Mouse (Mus musculus): ENCODE results near the gene Timm10b. TPM values are rescaled to one million over a fixed set of nuclear protein-coding genes. Genes with fewer than 3 reads are reported as not detected.
A peak's percentile ranks its signal among the peaks of the same experiment; 100 is the strongest.

The Timm10b gene
- total RNA-seq, 2 experiments from 2014 or later = 67.8 to 76.8 TPM

DNA sequence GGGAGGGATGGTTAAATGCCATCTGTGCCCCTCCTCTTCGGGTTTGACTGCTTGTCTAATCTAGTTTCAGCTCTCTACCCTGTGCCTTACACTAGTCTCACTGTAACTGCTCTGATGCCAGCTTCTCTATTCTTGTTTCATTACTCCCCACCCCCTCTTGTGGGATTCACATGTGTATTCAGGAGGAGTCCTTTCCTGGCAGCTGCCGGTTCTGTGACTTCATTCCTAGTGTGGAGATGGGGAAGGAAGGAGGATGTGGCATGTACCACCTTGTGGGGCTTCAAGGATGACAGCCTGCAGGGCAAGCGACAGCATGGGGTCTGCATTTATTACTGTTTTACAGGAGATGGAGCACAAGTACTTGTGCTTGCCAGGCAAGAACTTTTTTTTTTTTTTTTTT is 2.1 kb downstream of the Timm10b start:
- intact Hi-C loops (cut with DNase I) = loop anchor here (5.0 kb wide), 2 partner anchors 95 to 170 kb away; partner anchors contain the start of genes Ilk, Mrpl17 and Rrp8
- no peak for TF ChIP-seq CTCF (IDR thresholded peaks at IDR 0.05)
- no peak for DNase-seq (ENCODE audit: extremely low spot score in 1 of 2, low spot score in 2 of 2)
- Histone ChIP-seq H3K4me3 (no peak overlapping the region), H3K27ac (no peak overlapping the region)

DNA sequence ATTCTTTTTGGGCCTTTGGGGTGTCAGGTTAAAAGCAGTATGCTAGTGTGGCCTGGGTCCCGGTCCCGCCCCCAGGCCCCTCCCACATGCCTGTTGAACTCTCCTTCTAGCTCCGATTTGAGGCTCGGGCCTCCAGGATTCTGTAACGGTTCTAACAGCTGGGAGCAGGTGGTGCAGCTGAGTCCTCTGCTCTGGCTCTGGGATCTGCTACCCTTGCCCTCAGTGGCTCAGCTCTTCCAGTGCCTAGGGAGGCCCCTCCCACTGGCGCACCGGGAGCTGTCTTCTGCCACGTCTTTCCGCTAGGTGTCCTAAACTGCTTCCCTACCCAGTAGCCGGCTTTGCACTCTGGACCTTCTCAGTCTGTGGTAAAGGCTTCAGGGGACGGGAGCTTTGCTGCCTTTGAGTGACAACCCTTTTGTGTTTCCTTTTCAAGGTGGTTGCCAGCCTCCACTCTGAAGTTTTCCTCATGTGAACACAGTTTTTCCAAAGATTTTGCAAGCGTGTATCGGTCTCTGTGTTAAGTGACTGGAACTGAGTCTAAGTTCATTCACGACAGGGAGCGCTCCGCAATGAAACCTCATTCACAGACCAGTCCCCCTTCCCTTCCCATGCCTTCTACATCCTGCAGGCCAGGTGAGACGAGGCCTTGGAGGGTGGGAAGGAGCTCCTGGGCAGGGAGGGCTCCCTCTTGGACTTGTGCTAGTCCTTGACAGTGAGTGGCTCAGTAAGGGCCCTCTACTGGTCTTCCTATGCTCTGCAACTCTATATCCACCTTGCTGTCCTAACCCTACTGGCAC is 11.0 kb downstream of the Timm10b start, which contains the start of gene Dnhd1:
TSS of gene Dnhd1 (plus strand) at position 189 of the 797 bp plus-strand sequence.
- DNase-seq (ENCODE audit: extremely low spot score in 1 of 2, low spot score in 2 of 2) = peak; percentile 55 to 62
- Histone ChIP-seq H3K27ac (no peak within 1 kb of the TSS), H3K4me3 (peak within 1 kb of the TSS; percentile 46)
- intact Hi-C loops (cut with DNase I) = no loop called here
- TF ChIP-seq CTCF (IDR thresholded peaks at IDR 0.05) = peak; percentile 56

GRCm38 (mm10) chr7:105685541-105686197 is 45.8 kb downstream of the Timm10b start:
- Histone ChIP-seq H3K27ac (no peak overlapping the region), H3K4me3 (no peak overlapping the region)
- intact Hi-C loops (cut with DNase I) = no loop called here
- no peak for DNase-seq (ENCODE audit: extremely low spot score in 1 of 2, low spot score in 2 of 2)
- TF ChIP-seq CTCF (IDR thresholded peaks at IDR 0.05) = no peak

- Histone ChIP-seq H3K4me3 (no peak overlapping the region), H3K27ac (no peak overlapping the region)
- no peak for DNase-seq (ENCODE audit: extremely low spot score in 1 of 2, low spot score in 2 of 2)
- intact Hi-C loops (cut with DNase I) = no loop called here
- no peak for TF ChIP-seq CTCF (IDR thresholded peaks at IDR 0.05)
These were observed 51.0 kb downstream of the Timm10b start for GRCm38 (mm10) chr7:105690875-105691274.

Other genes with a start within 250 kb of the Timm10b start
- gene Fam160a2, start 240.0 kb upstream of the Timm10b start, total RNA-seq (2021) = 10 to 100 TPM; 74.5 to 80.4 TPM
- 1 to 10 TPM in 1 of 2 experiments, under 1 TPM in 1; 0.98 to 1.1 TPM for gene Cnga4, start 235.5 kb upstream of the Timm10b start, total RNA-seq (2021)
- gene Cckbr, start 214.3 kb upstream of the Timm10b start, total RNA-seq (2021) = 10 to 100 TPM; 64.9 to 65.5 TPM
- 10 to 100 TPM; 17.9 to 18.7 TPM for gene Cavin3, start 157.8 kb upstream of the Timm10b start, total RNA-seq (2021)
- 100 to 1,000 TPM in 1 of 2 experiments, 10 to 100 TPM in 1; 96.9 to 107 TPM for gene Smpd1, start 85.7 kb upstream of the Timm10b start, total RNA-seq (2021)
- 100 to 1,000 TPM; 440 to 458 TPM for gene Apbb1, start 58.4 kb upstream of the Timm10b start, total RNA-seq (2021)
- gene Hpx, start 39.9 kb upstream of the Timm10b start, total RNA-seq (2021) = under 1 TPM; 0.30 to 0.68 TPM
- 100 to 1,000 TPM; 151 to 165 TPM for gene Trim3, start 6.5 kb upstream of the Timm10b start, total RNA-seq (2021)
- 100 to 1,000 TPM in 1 of 2 experiments, 10 to 100 TPM in 1; 93.3 to 109 TPM for gene Arfip2, start 360 bp downstream of the Timm10b start, total RNA-seq (2021)
- gene Gm45799, start 496 bp downstream of the Timm10b start, total RNA-seq (2021) = 10 to 100 TPM; 11.4 to 18.8 TPM
- gene Dnhd1, start 10.8 kb downstream of the Timm10b start, total RNA-seq (2021) = 1 to 10 TPM; 7.1 to 7.6 TPM
- gene Ilk, start 96.5 kb downstream of the Timm10b start, total RNA-seq (2021) = 10 to 100 TPM; 67.4 to 73.5 TPM
- gene Rrp8, start 97.3 kb downstream of the Timm10b start, total RNA-seq (2021) = 10 to 100 TPM; 12.3 to 13.5 TPM
- gene Taf10, start 104.3 kb downstream of the Timm10b start, total RNA-seq (2021) = 100 to 1,000 TPM; 110 to 111 TPM
- gene Tpp1, start 112.2 kb downstream of the Timm10b start, total RNA-seq (2021) = 10 to 100 TPM; 68.2 to 68.4 TPM
- gene Dchs1, start 147.6 kb downstream of the Timm10b start, total RNA-seq (2021) = 10 to 100 TPM; 10.1 to 10.9 TPM
- gene Mrpl17, start 171.0 kb downstream of the Timm10b start, total RNA-seq (2021) = 100 to 1,000 TPM in 1 of 2 experiments, 10 to 100 TPM in 1; 97.3 to 101 TPM

Data from left cerebral cortex, adult 2 months (tissue).